Mouse (Mus musculus) erythroblast, adult 5-6 weeks (primary cell): Measurements from ENCODE around the gene Lrba. TPM values are rescaled to one million over a fixed set of nuclear protein-coding genes. Genes with fewer than 3 reads are reported as not detected.

Experiments
- ATAC-seq: replicated peaks from 2 replicates; pipeline ENCODE4 v1.8.0; 2016; ENCODE audit warnings: moderate number of reproducible peaks, mild to moderate bottlenecking, moderate TSS enrichment, inconsistent platforms; ENCODE audit not compliant: poor library complexity, low FRiP score, severe bottlenecking
- total RNA-seq, 2 experiments: library from RNA; stranded (forward) in 1 of 2; stranded (reverse) in 1 of 2; fragments of 150-400 nt in 1 of 2; fragments of 200-764, 138-1000 nt in 1 of 2; gene quantifications; 2 replicates each; pipeline versions ENCODE4 v1.2.3 to v1.2.4; 2015 to 2017; ENCODE audit warnings: low replicate concordance in 2 of 2

The Lrba gene
- total RNA-seq, 2 experiments from 2014 or later: 3.5 to 13.5 TPM

DNA sequence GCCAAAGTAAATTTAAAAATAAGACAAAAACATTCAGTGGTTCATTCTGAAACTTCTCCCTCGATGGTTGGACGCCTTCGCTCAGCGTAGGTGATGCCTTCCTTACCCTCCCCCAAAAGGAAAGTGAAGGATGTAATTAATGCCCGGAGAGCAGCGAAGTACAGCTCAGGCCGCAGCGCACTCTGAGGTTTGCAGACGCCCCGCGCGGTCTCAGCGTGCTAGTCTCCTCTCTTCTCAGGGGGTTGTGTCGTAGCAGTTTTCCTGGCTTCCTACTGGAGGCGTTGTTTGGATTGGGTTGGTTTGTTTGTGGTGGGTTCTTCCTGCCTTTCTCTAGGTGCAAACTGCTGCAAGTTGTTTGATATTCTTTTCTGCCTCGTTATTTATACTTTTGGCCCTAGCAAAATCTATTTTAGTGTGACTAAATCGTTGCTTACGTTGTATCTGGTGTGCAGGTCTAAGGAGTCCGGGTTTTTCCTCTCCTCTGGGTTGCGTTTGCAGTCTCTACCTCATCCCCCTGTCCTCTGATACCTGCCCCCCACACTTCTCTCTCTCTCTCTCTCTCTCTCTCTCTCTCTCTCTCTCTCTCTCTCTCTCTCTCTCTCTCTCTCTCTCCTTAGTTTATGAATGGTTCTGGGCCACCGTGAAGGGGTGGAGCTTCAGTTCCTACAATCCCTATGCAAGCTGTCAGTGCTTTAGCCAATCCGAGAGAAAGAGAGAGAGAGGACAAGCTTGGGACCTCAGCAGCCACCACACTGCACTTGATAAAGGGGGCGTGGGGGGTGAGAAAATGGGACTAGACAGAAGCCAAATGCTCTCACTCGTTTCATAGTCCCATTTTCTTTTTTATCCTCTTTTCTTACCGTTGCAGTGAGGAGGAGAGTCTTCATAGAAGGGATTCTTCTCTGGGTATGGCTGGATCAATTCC is 323.9 kb downstream of the Lrba start, which contains the start of gene Mab21l2:
Gene Mab21l2 (minus strand): TSS at position 539 of the 925 bp plus-strand sequence.
- ATAC-seq: no peak

DNA sequence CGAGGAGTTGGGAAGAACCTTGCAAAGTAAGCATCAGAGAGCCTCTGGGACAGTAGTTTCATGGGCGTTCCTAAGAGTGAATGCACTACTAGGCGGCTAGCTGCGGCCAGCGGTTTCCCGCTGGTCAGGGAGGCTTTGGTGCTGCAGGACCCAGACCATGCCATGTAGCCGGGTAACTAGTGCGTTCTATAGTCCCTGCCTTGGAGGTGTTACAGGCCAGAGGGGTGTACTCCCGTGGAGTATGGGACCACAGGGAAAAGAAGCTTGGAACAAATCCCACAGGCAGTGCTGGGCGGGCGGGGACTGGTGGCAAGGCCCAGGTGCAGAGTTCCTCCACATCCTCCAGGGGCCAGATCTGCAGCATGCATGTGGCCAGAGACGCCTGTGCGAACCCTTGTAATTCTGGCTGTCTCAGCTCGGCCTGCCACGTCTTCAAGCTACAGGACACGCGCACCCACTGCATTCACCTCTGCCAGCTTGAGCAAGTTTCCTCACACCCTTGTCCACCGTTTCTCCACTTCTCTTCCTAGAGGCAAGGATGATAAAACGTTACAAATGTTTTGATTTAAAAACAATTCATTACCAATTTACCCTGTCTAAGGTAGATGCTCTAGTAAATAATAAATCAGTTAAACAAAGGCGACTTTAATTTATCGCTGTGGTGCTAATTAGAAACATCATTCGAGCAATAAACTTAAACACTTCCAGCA is 326.0 kb downstream of the Lrba start:
- no peak for ATAC-seq

DNA sequence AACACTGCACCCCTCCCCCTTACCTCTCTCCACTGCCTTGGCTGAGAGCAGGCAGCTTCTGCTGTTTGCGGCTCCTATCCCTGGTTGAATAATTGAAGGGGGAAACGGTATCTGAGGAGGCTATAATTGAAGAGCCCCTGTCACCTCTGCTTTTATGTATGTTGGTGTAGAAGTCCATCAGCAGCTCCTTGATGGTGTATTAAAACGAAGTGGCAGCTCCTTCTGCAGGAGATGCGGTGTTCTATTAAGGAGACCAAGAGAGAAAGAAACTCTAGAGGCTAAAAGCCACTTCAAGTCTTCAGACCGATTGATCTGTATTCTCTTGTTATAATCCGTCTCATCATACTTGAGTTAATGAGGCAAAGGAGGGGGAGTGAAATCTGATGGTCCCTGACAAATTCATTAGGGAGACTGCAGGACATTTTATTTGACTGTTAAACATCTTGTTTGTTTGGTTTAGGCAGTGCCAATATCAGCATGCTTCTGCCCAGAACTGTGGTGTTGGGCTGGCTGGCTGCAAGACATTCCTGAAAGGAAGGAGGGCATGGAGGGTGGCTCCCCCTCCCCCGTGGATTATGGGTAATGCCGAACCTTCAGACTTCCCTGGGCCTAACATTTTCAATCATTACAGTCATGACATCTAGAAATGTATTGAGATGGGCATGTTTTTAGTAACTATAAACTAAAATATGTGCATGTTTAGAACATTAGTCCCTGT is 326.7 kb downstream of the Lrba start:
- no peak for ATAC-seq

- ATAC-seq: no peak
These were observed 327.7 kb downstream of the Lrba start for GRCm38 (mm10) chr3:86552170-86552569.

DNA sequence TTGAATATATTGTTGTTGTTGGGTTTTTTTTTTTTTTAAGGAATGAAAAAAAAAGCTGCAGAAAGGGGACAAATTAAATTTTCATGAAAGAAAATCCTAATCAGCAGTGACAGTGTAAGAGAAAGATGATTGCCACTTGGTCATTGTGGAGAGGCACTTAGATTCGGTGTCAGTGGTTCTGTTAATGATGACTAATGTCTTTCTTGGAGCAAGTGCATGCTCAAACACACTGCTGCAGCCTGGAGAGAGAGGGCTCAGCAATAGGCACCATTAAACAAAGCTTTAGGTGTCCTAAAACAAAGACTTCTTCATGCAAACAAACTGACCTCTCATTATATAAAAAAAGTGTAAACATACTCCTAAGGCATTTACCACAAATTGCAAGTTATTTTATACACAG is 334.5 kb downstream of the Lrba start:
- no peak for ATAC-seq

GRCm38 (mm10) chr3:86559635-86560034 is 335.2 kb downstream of the Lrba start:
- ATAC-seq: no peak

DNA sequence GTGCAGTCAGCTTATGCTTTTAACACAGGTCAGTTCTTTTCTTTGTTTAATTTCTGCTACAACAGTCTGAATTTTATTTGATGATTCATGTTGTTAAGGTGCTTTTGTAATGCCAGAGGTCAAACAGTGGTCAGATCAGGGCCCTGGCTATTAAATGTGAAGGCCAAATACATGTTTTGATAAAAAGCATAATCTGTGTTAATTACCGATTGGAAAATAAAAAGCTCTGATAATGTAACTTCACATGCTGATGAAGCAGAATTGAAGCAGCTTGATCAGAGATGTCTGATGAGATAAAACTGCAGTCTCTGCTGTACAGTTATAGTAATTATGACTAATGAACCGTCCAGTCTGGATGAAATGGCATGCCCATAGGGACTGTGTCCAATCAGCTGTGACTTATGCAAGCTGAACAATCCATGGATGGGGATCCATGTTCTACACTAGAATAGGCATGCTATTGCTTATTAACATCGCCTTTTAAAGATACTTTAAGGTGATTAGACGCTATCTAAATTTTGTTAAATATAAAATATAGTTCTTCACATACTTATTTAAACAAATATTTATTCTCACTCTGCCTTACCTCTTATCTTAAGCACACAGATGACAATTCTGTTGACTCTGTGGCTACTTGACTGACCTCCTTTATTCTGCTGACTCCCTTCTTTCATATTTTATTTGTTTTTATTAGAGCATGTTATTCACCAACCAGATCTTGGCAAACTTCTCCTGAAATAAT is 336.0 kb downstream of the Lrba start:
- peak; percentile 33; the same call in 1 of the 2 replicates for ATAC-seq

- peak; percentile 75 for ATAC-seq
These were observed 336.5 kb downstream of the Lrba start for GRCm38 (mm10) chr3:86561023-86561344.

- peak; percentile 78 for ATAC-seq
These were observed 336.9 kb downstream of the Lrba start for GRCm38 (mm10) chr3:86561396-86561795.

DNA sequence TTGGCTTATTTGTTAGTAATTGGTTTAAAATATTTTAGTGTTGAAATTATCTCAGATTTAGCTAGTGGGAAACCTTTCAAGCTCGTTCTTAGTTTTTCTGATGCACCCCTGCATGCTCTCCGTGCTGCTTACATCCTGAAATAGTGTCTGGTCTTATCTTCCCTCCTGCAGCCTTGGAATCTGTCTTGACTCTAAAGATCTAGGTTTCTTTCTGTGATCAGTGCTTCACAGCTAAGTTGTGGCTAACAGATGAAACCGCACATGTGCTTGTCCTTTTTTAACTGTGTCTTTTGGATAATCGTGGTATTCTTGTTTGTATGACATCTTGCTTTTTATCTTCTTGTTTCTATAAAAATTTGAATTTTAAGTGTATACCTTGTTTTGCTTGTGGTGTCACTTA is 342.8 kb downstream of the Lrba start:
- no peak for ATAC-seq

DNA sequence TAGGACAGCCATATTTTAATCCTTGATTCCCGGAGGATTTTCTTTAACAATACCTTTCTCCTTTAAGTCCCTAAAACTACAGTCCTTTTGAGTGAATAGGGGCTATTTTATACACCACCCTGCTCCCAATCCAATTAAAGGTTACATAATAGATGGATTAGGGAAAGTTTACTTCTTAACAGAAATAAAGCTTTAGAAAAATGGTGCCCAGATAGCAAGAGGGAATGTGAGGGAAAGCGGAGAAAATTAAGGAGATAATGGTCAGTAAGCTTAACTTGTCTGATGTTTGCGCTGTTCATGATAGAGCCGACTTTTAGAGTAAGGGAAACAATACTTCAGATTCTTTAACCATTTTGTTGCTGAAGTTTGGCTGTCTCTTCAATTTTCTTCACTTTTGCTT is 347.0 kb downstream of the Lrba start:
- ATAC-seq: no peak

GRCm38 (mm10) chr3:86572519-86573244 is 348.2 kb downstream of the Lrba start:
- ATAC-seq: no peak

DNA sequence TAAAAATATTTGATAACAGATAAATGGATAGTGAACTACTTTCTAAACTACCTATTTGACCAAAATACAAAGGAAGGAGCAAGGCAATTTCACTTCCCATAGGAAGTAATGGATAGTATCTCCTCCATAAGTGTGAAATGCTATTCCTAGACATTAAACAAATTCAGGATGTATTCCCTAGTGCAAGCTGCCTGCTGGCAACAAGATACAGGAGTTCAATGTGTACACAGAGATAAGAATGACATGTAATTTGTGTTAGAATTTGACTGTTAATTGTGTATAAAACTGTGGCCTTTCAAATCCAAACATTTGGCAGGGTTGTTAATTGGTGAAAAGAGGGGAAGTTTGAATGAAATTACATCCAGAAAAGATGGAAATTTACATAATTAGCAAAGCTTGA is 350.8 kb downstream of the Lrba start:
- ATAC-seq: peak; percentile 62; the same call in 1 of the 2 replicates

DNA sequence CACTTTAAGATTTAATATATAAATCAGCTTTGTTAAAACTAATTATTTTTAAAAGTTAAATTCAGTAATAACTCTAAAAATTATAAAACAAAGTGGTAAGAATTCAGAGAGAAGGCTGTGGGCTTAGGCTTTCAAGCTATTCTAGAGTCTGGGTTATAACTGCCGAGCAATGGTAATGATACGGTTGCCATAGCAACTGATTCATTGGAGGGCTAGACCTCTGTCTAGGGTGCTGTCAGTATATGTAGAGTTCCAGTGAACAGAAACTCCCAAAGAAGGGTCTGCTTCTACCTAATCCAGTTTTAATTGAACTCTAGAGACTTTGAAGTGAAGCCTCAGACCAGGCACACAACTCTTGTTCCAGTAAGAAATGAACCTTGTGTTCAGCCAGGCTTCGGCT is 377.8 kb downstream of the Lrba start:
- no peak for ATAC-seq

DNA sequence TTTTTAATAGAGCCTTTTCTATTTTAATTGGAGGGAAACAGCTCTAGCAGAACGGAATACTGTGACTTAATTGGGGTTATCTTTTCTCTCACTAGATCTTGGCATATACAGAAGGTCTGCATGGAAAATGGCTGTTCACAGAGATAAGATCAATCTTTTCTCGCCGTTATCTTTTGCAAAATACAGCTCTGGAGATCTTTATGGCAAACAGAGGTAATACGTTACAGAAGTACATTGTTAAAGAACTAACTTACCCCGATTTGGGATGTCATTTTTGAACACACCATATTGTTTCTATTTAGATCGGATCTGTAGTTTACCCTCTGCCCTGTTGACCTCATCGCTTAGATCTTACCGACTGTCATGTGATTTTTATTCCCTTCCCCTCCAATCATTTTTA is 381.3 kb downstream of the Lrba start:
- no peak for ATAC-seq

DNA sequence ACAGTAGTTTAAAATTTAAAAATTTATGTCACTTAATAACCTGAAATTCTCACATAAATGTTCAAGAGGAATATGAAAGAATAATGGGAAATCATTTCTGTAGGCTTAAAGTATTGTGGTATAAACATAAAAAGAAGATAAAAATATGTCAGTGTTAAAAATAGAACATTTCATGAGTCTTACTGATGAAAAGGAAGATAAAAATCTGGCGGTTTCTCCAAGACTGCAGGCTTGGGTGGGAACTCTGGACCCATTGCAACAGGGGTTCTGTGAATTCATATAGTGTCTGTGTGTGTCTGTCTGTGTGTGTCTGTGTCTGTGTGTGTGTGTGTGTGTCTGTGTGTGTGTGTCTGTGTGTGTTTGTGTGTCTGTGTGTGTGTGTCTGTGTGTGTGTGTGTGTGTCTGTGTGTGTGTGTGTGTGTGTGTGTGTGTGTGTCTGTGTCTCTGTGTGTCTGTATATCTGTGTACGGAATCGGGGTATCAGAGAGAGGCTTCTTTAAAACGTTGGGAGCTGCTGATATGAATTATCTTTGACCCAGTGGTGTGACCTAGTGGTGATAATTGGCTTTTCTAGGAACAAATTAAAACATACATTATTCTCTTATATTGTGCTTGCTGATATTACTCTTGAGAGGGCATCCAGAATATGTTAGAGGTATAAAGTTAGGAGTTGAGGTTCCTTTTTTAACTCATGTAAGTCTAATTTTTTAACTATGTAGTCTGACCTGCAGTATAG is 402.7 kb downstream of the Lrba start:
- no peak for ATAC-seq

DNA sequence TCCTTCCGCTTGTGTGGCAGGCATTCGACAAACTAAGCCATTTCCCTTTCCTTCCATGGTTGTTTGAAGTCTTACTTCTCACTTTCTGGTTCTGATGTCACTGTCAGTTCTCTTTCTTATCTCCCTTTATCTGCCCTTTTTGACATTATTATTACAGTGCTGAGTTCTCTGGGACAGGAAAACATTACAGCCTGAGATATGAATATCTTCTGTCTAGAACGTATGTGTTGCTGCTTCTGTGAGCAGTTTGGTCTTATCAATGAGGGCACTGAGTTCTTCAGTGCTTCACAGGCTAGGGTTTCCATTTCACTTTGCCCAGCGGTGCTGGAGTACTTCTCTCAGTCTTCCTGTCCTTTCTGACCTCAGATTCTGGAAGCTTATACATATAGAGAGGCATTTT is 404.9 kb downstream of the Lrba start:
- no peak for ATAC-seq

DNA sequence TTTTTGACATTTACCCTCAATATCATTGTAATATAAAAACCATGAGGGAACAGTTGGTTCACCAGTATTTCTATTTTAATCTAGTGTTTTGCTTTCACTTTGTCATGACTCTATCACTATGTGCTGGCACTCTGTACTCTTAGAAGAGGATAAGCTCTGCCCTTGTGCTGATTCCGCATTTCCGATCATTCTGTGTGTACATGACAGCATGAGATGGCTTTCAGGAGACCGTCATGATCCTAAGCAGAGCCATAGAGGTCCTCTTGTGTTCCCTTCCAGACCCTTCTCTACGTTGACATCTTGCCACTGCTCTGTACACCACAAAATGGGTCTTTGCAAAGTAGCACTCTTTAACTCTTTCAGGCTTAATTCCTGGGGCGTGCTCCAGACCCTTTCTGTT is 411.0 kb downstream of the Lrba start:
- ATAC-seq: no peak

GRCm38 (mm10) chr3:86635940-86636339 is 411.5 kb downstream of the Lrba start:
- ATAC-seq: no peak
